Mouse (Mus musculus) intestine, embryonic 14.5 days (tissue): ENCODE data around the gene Mrps26. TPM values are rescaled to one million over a fixed set of nuclear protein-coding genes. Genes with fewer than 3 reads are reported as not detected.
"Not testable (repeated sequence)": the region's sequence is repeated elsewhere in the genome, so short reads cannot be mapped to it uniquely, and the experiment has no call there.

ENCODE experiments used
- ATAC-seq: fragments of 200-750 bp; cut with Nextera tagmentation; replicated peaks from 2 replicates; pipeline ENCODE4 v1.8.0; 2017; ENCODE audit warnings: low read depth, moderate number of reproducible peaks, moderate TSS enrichment, moderate library complexity; ENCODE audit not compliant: low FRiP score, low TSS enrichment
- DNase-seq: peaks from one replicate; pipeline ENCODE4 v3.0.0-alpha.2; 2018; ENCODE audit warnings: low spot score
- H3K27ac ChIP-seq: fragments of 300-500 bp; sonication (generic); 2 replicates; pipeline ENCODE4 v1.5.1; 2014; ENCODE audit warnings: low read depth, mild to moderate bottlenecking, control low read depth
- H3K27me3 ChIP-seq: fragments of 300-500 bp; sonication (generic); replicated peaks from 2 replicates; pipeline ENCODE4 v1.6.1; 2014; ENCODE audit warnings: low read length, control low read depth; ENCODE audit not compliant: control insufficient read depth, insufficient read depth
- H3K36me3 ChIP-seq: fragments of 300-500 bp; sonication (generic); 2 replicates; pipeline ENCODE4 v1.6.1; 2014; ENCODE audit warnings: low read length, control low read depth; ENCODE audit not compliant: control insufficient read depth, insufficient read depth
- H3K4me1 ChIP-seq: fragments of 300-500 bp; sonication (generic); replicated peaks from 2 replicates; pipeline ENCODE4 v1.6.1; 2014; ENCODE audit warnings: low read length, control low read depth, mixed read lengths; ENCODE audit not compliant: control insufficient read depth, insufficient read depth
- H3K4me2 ChIP-seq: fragments of 300-500 bp; sonication (generic); 2 replicates; pipeline ENCODE4 v1.6.1; 2014; ENCODE audit warnings: low read length
- H3K4me3 ChIP-seq: fragments of 300-500 bp; sonication (generic); 2 replicates; pipeline ENCODE4 v1.5.1; 2014; ENCODE audit warnings: low read depth, low read length, control low read depth, mixed read lengths
- H3K9ac ChIP-seq: fragments of 300-500 bp; sonication (generic); 2 replicates; pipeline ENCODE4 v1.6.1; 2014; ENCODE audit warnings: mild to moderate bottlenecking, low read length
- H3K9me3 ChIP-seq: fragments of 300-500 bp; sonication (generic); 2 replicates; pipeline ENCODE4 v1.6.1; 2016; ENCODE audit warnings: low read length, control low read depth; ENCODE audit not compliant: control insufficient read depth
- WGBS: fragments of 180-500 bp; shearing (Covaris S2); extraction: QIAGEN DNeasy Blood & Tissue Kit; methylation state at CpG from one replicate; pipeline ENCODE4 v1.1.7; 2014; 5-methylcytosine and 5-hydroxymethylcytosine counted together
- polyA plus RNA-seq: library from polyadenylated mRNA; unstranded; fragments of >200 nt; fragmentation: Nextera tagmentation; extraction: Ambion mirVana; gene quantifications from 2 replicates; pipeline ENCODE4 v1.2.1, GENCODE M21; 2014

The Mrps26 gene
- polyA plus RNA-seq, 1 experiment from 2014 or later: 97.4 TPM

DNA sequence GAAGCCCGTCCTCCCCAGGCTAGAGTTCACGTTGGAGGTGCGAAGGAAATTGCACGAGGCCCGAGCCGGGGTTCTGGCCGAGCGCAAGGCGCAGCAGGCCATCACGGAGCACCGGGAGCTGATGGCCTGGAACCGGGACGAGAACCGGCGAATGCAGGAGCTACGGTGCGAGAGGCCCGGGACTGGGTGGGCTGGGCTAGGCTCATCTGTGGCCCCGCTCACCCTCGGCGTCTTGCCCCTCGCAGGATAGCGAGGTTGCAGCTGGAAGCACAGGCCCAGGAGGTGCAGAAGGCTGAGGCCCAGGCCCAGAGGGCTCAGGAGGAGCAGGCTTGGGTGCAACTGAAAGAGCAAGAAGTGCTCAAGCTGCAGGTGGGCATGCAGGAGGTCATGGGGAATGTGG, 521 bp downstream of the Mrps26 start:
- H3K4me3 ChIP-seq: peak overlapping the region; percentile 92
- H3K4me1 ChIP-seq: peaks cover 9% of the 10 kb centered on the region; the same call in 1 of the 2 replicates
- H3K4me2 ChIP-seq: peak overlapping the region; percentile 82
- H3K9me3 ChIP-seq: no peaks in the 10 kb centered on the region
- H3K36me3 ChIP-seq: peaks cover 26% of the 10 kb centered on the region
- H3K9ac ChIP-seq: peak overlapping the region; percentile 81
- DNase-seq (no peak), ATAC-seq (peak; percentile 14)
- H3K27ac ChIP-seq: no peak overlapping the region
- H3K27me3 ChIP-seq: no peaks in the 10 kb centered on the region
- WGBS: under 1% methylated on average over 23 of the region's 23 CpGs

GRCm38 (mm10) chr2:130564983-130565382, 1.4 kb downstream of the Mrps26 start:
- Histone ChIP-seq H3K9me3 (no peaks in the 10 kb centered on the region), H3K4me2 (peak overlapping the region; percentile 82; the same call in 1 of the 2 replicates), H3K27me3 (no peaks in the 10 kb centered on the region), H3K4me1 (peaks cover 9% of the 10 kb centered on the region; the same call in 1 of the 2 replicates), H3K27ac (no peak overlapping the region), H3K36me3 (peaks cover 26% of the 10 kb centered on the region), H3K4me3 (no peak overlapping the region), H3K9ac (0 out of 2 replicates have a peak overlapping the region, but pooled peaks have one; percentile 5)
- ATAC-seq (no peak), DNase-seq (no peak)
- WGBS: 88% methylated on average over 8 of the region's 8 CpGs

GRCm38 (mm10) chr2:130568921-130569320, 5.4 kb downstream of the Mrps26 start:
- Histone ChIP-seq H3K36me3 (peaks cover 26% of the 10 kb centered on the region), H3K4me3 (no peak overlapping the region), H3K9me3 (no peaks in the 10 kb centered on the region), H3K9ac (no peak overlapping the region), H3K4me1 (peaks cover 9% of the 10 kb centered on the region; the same call in 1 of the 2 replicates), H3K4me2 (no peak overlapping the region), H3K27ac (no peak overlapping the region), H3K27me3 (no peaks in the 10 kb centered on the region)
- 82% methylated on average over 4 of the region's 4 CpGs for WGBS
- DNase-seq: no peak
- ATAC-seq: no peak

- ATAC-seq: no peak
These were observed 6.4 kb downstream of the Mrps26 start for GRCm38 (mm10) chr2:130569926-130570325.

DNA sequence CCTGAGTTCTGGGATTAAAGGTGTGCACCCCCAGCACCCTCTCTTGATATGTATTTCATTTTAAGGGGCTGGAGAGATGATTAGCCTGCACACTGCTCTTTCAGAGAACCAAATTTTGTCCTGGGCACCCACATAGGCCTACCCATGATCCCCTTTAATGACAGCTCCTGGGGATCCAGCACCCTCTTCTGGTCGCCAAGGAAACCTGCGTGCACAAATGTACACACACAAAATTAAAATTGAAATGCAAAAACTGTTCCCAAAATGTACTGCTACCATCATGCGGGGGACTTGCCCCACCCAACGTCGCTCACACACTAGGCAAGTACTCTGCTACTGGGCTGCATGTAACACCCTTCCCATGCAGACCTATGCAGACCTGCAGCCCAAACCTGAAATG, 11.4 kb downstream of the Mrps26 start:
- Histone ChIP-seq H3K4me2 (no peak overlapping the region), H3K4me1 (no peaks in the 10 kb centered on the region), H3K36me3 (no peaks in the 10 kb centered on the region), H3K27ac (no peak overlapping the region), H3K9ac (no peak overlapping the region), H3K9me3 (no peaks in the 10 kb centered on the region), H3K27me3 (peaks cover 58% of the 10 kb centered on the region), H3K4me3 (no peak overlapping the region)
- ATAC-seq (no peak), DNase-seq (no peak)
- 79% methylated on average over 5 of the region's 5 CpGs for WGBS

More at GRCm38 (mm10) chr2:130569926-130570325, 6.4 kb downstream of the Mrps26 start:
- no peaks in the 10 kb centered on the region for H3K9me3 ChIP-seq
- no peak for DNase-seq
- no peak overlapping the region for H3K27ac ChIP-seq
- H3K36me3 ChIP-seq: peaks cover 24% of the 10 kb centered on the region
- H3K9ac ChIP-seq: no peak overlapping the region
- H3K4me2 ChIP-seq: no peak overlapping the region
- H3K27me3 ChIP-seq: peaks cover 8% of the 10 kb centered on the region; the same call in 1 of the 2 replicates
- H3K4me3 ChIP-seq: no peak overlapping the region
- 0 out of 2 replicates have a peak, but pooled peaks cover 2% of the 10 kb centered on the region for H3K4me1 ChIP-seq

GRCm38 (mm10) chr2:130575873-130576272, 12.3 kb downstream of the Mrps26 start, which contains the start of gene Oxt:
Oxt (plus strand) TSS chr2:130576173.
- Histone ChIP-seq H3K4me3 (peak within 1 kb of the TSS; percentile 25; the same call in 1 of the 2 replicates), H3K9me3 (no peaks in the 10 kb centered on the region), H3K27me3 (peaks cover 68% of the 10 kb centered on the region), H3K9ac (no peak within 1 kb of the TSS), H3K36me3 (no peaks in the 10 kb centered on the region), H3K4me2 (peak within 1 kb of the TSS; percentile 46), H3K4me1 (0 out of 2 replicates have a peak, but pooled peaks cover 5% of the 10 kb centered on the region), H3K27ac (no peak within 1 kb of the TSS)
- WGBS: 52% methylated on average over 9 of the region's 9 CpGs
- DNase-seq (no peak), ATAC-seq (no peak)

- not testable (repeated sequence) for H3K27ac ChIP-seq, ATAC-seq
These were observed 13.0 kb downstream of the Mrps26 start for GRCm38 (mm10) chr2:130576564-130576963.

GRCm38 (mm10) chr2:130577021-130577420, 13.5 kb downstream of the Mrps26 start:
- no peak for DNase-seq
- H3K27me3 ChIP-seq: peaks cover 79% of the 10 kb centered on the region
- ATAC-seq: no peak
- no peak overlapping the region for H3K27ac ChIP-seq
- H3K4me2 ChIP-seq: peak overlapping the region; percentile 46
- peak overlapping the region; percentile 25; the same call in 1 of the 2 replicates for H3K4me3 ChIP-seq
- H3K4me1 ChIP-seq: 0 out of 2 replicates have a peak, but pooled peaks cover 5% of the 10 kb centered on the region
- H3K9ac ChIP-seq: no peak overlapping the region
- H3K36me3 ChIP-seq: no peaks in the 10 kb centered on the region
- 7% methylated on average over 9 of the region's 9 CpGs for WGBS
- H3K9me3 ChIP-seq: no peaks in the 10 kb centered on the region

More at GRCm38 (mm10) chr2:130576564-130576963, 13.0 kb downstream of the Mrps26 start:
- not testable (repeated sequence) for H3K9ac ChIP-seq, H3K4me1 ChIP-seq, H3K9me3 ChIP-seq, H3K36me3 ChIP-seq
- Histone ChIP-seq H3K27me3 (peaks cover 74% of the 10 kb centered on the region), H3K4me3 (peak overlapping the region; percentile 25; the same call in 1 of the 2 replicates), H3K4me2 (peak overlapping the region; percentile 46)
- peak; percentile 63 for DNase-seq
- WGBS: 2% methylated on average over 25 of the region's 32 CpGs

DNA sequence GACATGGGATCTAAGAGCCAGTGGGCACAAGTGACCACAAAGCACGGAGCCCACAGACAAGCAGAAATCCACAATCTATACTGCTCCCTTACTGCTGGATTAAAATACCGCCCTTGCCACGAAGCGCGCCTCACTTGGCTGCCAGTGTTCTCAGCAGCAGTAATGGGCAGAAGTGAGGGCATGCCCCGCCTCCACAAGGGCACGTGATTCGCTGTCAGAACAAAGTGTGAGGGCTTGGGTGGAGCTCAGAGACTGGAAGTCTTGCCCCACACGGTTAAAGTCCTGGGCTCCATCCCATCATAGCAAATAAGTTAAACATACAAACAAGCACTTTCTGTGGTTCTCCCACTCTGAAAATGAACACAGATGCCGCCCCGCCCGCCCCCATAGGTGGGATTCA, 14.1 kb downstream of the Mrps26 start:
- 0 out of 2 replicates have a peak, but pooled peaks cover 5% of the 10 kb centered on the region for H3K4me1 ChIP-seq
- DNase-seq (no peak), ATAC-seq (no peak)
- no peak overlapping the region for H3K4me2 ChIP-seq
- 5% methylated on average over 12 of the region's 12 CpGs for WGBS
- H3K4me3 ChIP-seq: no peak overlapping the region
- H3K36me3 ChIP-seq: no peaks in the 10 kb centered on the region
- H3K27ac ChIP-seq: no peak overlapping the region
- H3K9ac ChIP-seq: no peak overlapping the region
- peaks cover 85% of the 10 kb centered on the region for H3K27me3 ChIP-seq
- H3K9me3 ChIP-seq: no peaks in the 10 kb centered on the region
